8 mouse cellular contexts compared by ENCODE assay signal in genomic region chr5:140611021-140611583, GRCm38 (mm10). TPM values are rescaled to one million over a fixed set of nuclear protein-coding genes. Genes with fewer than 3 reads are reported as not detected.
DNase-seq lines count a peak whose midpoint lies in the region; ATAC-seq and TF ChIP-seq lines count a peak whose summit lies in the region.

No protein-coding gene starts in this region.

- DNase-seq in cerebellum, adult 11 months: peak; percentile 32
- DNase-seq in cerebellum, adult 11-12 months: peak; percentile 52
- DNase-seq in forebrain, postnatal 0 days: peak; percentile 73

- H3K4me1 ChIP-seq in forebrain, postnatal 0 days (ENCODE audit: insufficient read depth): peaks cover 14% of the 10 kb centered on the region
- H3K4me1 ChIP-seq in hindbrain, embryonic 12.5 days: peaks cover 69% of the 10 kb centered on the region
- H3K4me1 ChIP-seq in limb, embryonic 12.5 days (replicated peaks): peaks cover 66% of the 10 kb centered on the region
- peaks cover 78% of the 10 kb centered on the region for H3K4me1 ChIP-seq in midbrain, embryonic 12.5 days
- peaks cover 39% of the 10 kb centered on the region for H3K4me1 ChIP-seq in stomach, embryonic 14.5 days (ENCODE audit: control insufficient read depth, insufficient read depth, low read length)

- H3K36me3 ChIP-seq in forebrain, postnatal 0 days (ENCODE audit: insufficient read depth): no peaks in the 10 kb centered on the region
- peaks cover 21% of the 10 kb centered on the region for H3K36me3 ChIP-seq in hindbrain, embryonic 12.5 days
- H3K36me3 ChIP-seq in limb, embryonic 12.5 days: peaks cover 7% of the 10 kb centered on the region; the same call in 1 of the 2 replicates
- peaks cover 33% of the 10 kb centered on the region for H3K36me3 ChIP-seq in midbrain, embryonic 12.5 days
- peaks cover 23% of the 10 kb centered on the region for H3K36me3 ChIP-seq in stomach, embryonic 14.5 days (ENCODE audit: control insufficient read depth, insufficient read depth, low read length)

- no peak for TF ChIP-seq CTCF in forebrain, postnatal 0 days (IDR thresholded peaks at IDR 0.05; ENCODE audit: low read depth)

- peak overlapping the region; percentile 21 for H3K4me3 ChIP-seq in forebrain, postnatal 0 days (ENCODE audit: low read depth, low read length)
- peak overlapping the region; percentile 64 for H3K4me3 ChIP-seq in hindbrain, embryonic 12.5 days
- peak overlapping the region; percentile 53 for H3K4me3 ChIP-seq in limb, embryonic 12.5 days (replicated peaks)
- peak overlapping the region; percentile 72 for H3K4me3 ChIP-seq in midbrain, embryonic 12.5 days
- peak overlapping the region; percentile 64; the same call in 1 of the 2 replicates for H3K4me3 ChIP-seq in stomach, embryonic 14.5 days (ENCODE audit: low read depth, low read length)

- H3K4me2 ChIP-seq in forebrain, postnatal 0 days (ENCODE audit: low read depth): peak overlapping the region; percentile 97
- H3K4me2 ChIP-seq in hindbrain, embryonic 12.5 days (replicated peaks): peak overlapping the region; percentile 74
- H3K4me2 ChIP-seq in limb, embryonic 12.5 days: peak overlapping the region; percentile 84
- H3K4me2 ChIP-seq in midbrain, embryonic 12.5 days (replicated peaks): peak overlapping the region; percentile 68
- peak overlapping the region; percentile 72 for H3K4me2 ChIP-seq in stomach, embryonic 14.5 days (replicated peaks; ENCODE audit: low read depth, low read length)

- H3K27me3 ChIP-seq in forebrain, postnatal 0 days (ENCODE audit: insufficient read depth, low read length): peaks cover 20% of the 10 kb centered on the region
- H3K27me3 ChIP-seq in hindbrain, embryonic 12.5 days: peaks cover 28% of the 10 kb centered on the region
- peaks cover 71% of the 10 kb centered on the region for H3K27me3 ChIP-seq in limb, embryonic 12.5 days
- H3K27me3 ChIP-seq in midbrain, embryonic 12.5 days: peaks cover 15% of the 10 kb centered on the region
- peaks cover 3% of the 10 kb centered on the region; the same call in 1 of the 2 replicates for H3K27me3 ChIP-seq in stomach, embryonic 14.5 days (ENCODE audit: control insufficient read depth, insufficient read depth, low read length)

- H3K27ac ChIP-seq in forebrain, postnatal 0 days (ENCODE audit: low read depth, low read length): peak overlapping the region; percentile 60
- peak overlapping the region; percentile 96 for H3K27ac ChIP-seq in hindbrain, embryonic 12.5 days
- H3K27ac ChIP-seq in limb, embryonic 12.5 days: peak overlapping the region; percentile 75
- peak overlapping the region; percentile 98 for H3K27ac ChIP-seq in midbrain, embryonic 12.5 days (replicated peaks)
- peak overlapping the region; percentile 96 for H3K27ac ChIP-seq in stomach, embryonic 14.5 days (ENCODE audit: low read length)

- H3K9me3 ChIP-seq in forebrain, postnatal 0 days (ENCODE audit: low read length): no peaks in the 10 kb centered on the region
- H3K9me3 ChIP-seq in hindbrain, embryonic 12.5 days (replicated peaks): no peaks in the 10 kb centered on the region
- no peaks in the 10 kb centered on the region for H3K9me3 ChIP-seq in limb, embryonic 12.5 days
- no peaks in the 10 kb centered on the region for H3K9me3 ChIP-seq in midbrain, embryonic 12.5 days
- H3K9me3 ChIP-seq in stomach, embryonic 14.5 days (ENCODE audit: control insufficient read depth, low read depth, low read length): no peaks in the 10 kb centered on the region

- ATAC-seq in cerebellum, adult (ENCODE audit: insufficient number of reproducible peaks, low FRiP score, low TSS enrichment): no peak
- ATAC-seq in forebrain, postnatal 0 days: peak; percentile 34
- peak; percentile 59 for ATAC-seq in hindbrain, embryonic 12.5 days (ENCODE audit: low FRiP score)
- ATAC-seq in limb, embryonic 12.5 days (ENCODE audit: insufficient number of reproducible peaks, insufficient read depth, low FRiP score, low TSS enrichment, low read depth): no peak; the same call in 1 of the 2 replicates
- ATAC-seq in midbrain, embryonic 12.5 days (ENCODE audit: low FRiP score, low read depth): peak; percentile 64
- peak; percentile 75 for ATAC-seq in stomach, embryonic 14.5 days (ENCODE audit: insufficient number of reproducible peaks, insufficient read depth, low FRiP score, low read depth)

- WGBS in forebrain, postnatal 0 days: 6% methylated on average over 21 of the region's 21 CpGs
- 8% methylated on average over 21 of the region's 21 CpGs for WGBS in hindbrain, embryonic 12.5 days
- 11% methylated on average over 21 of the region's 21 CpGs for WGBS in limb, embryonic 12.5 days
- 1% methylated on average over 21 of the region's 21 CpGs for WGBS in midbrain, embryonic 12.5 days
- 14% methylated on average over 21 of the region's 21 CpGs for WGBS in stomach, embryonic 14.5 days

- H3K9ac ChIP-seq in forebrain, postnatal 0 days: peak overlapping the region; percentile 51
- peak overlapping the region; percentile 85 for H3K9ac ChIP-seq in hindbrain, embryonic 12.5 days
- peak overlapping the region; percentile 50 for H3K9ac ChIP-seq in limb, embryonic 12.5 days (replicated peaks)
- H3K9ac ChIP-seq in midbrain, embryonic 12.5 days (replicated peaks): peak overlapping the region; percentile 84
- H3K9ac ChIP-seq in stomach, embryonic 14.5 days (replicated peaks; ENCODE audit: low read depth, low read length): peak overlapping the region; percentile 40

RNA-seq across cellular contexts. Expression of gene Lfng, which starts 4.0 kb away (rescaled TPM):
- total RNA-seq in forebrain, postnatal 0 days (2014; rRNA removed): 39.4 and 53.7 TPM in 2 replicates
- polyA plus RNA-seq in forebrain, postnatal 0 days (2015; fragmentation: Nextera tagmentation; extraction: Ambion mirVana): 19.2 and 23.0 TPM in 2 replicates
- polyA plus RNA-seq in hindbrain, embryonic 12.5 days (2016; fragmentation: Nextera tagmentation; extraction: Ambion mirVana): 23.8 and 27.6 TPM in 2 replicates
- 10.3 and 10.8 TPM in 2 replicates for polyA plus RNA-seq in limb, embryonic 12.5 days (2016; fragmentation: Nextera tagmentation; extraction: Ambion mirVana)
- polyA plus RNA-seq in midbrain, embryonic 12.5 days (2016; fragmentation: Nextera tagmentation; extraction: Ambion mirVana): 28.5 and 33.9 TPM in 2 replicates
- polyA plus RNA-seq in stomach, embryonic 14.5 days (2014; fragmentation: Nextera tagmentation; extraction: Ambion mirVana): 22.4 and 25.8 TPM in 2 replicates

RNA-seq across cellular contexts. Expression of gene Ttyh3, which starts 37.7 kb away (rescaled TPM):
- 114 and 163 TPM in 2 replicates for total RNA-seq in forebrain, postnatal 0 days (2014; rRNA removed)
- 65.0 and 67.9 TPM in 2 replicates for polyA plus RNA-seq in forebrain, postnatal 0 days (2015; fragmentation: Nextera tagmentation; extraction: Ambion mirVana)
- polyA plus RNA-seq in hindbrain, embryonic 12.5 days (2016; fragmentation: Nextera tagmentation; extraction: Ambion mirVana): 83.7 and 98.3 TPM in 2 replicates
- polyA plus RNA-seq in limb, embryonic 12.5 days (2016; fragmentation: Nextera tagmentation; extraction: Ambion mirVana): 48.8 and 58.0 TPM in 2 replicates
- polyA plus RNA-seq in midbrain, embryonic 12.5 days (2016; fragmentation: Nextera tagmentation; extraction: Ambion mirVana): 68.8 and 71.0 TPM in 2 replicates
- polyA plus RNA-seq in stomach, embryonic 14.5 days (2014; fragmentation: Nextera tagmentation; extraction: Ambion mirVana): 41.9 and 43.1 TPM in 2 replicates

RNA-seq across cellular contexts. Expression of gene Grifin, which starts 46.2 kb away (rescaled TPM):
- total RNA-seq in forebrain, postnatal 0 days (2014; rRNA removed): not detected in 2 replicates
- polyA plus RNA-seq in forebrain, postnatal 0 days (2015; fragmentation: Nextera tagmentation; extraction: Ambion mirVana): 0.36 TPM in 1 of 2 replicates, not detected in the other
- not detected in 2 replicates for polyA plus RNA-seq in hindbrain, embryonic 12.5 days (2016; fragmentation: Nextera tagmentation; extraction: Ambion mirVana)
- polyA plus RNA-seq in limb, embryonic 12.5 days (2016; fragmentation: Nextera tagmentation; extraction: Ambion mirVana): 0.36 TPM in 1 of 2 replicates, not detected in the other
- not detected in 2 replicates for polyA plus RNA-seq in midbrain, embryonic 12.5 days (2016; fragmentation: Nextera tagmentation; extraction: Ambion mirVana)
- polyA plus RNA-seq in stomach, embryonic 14.5 days (2014; fragmentation: Nextera tagmentation; extraction: Ambion mirVana): 0.74 TPM in 1 of 2 replicates, not detected in the other

Comparison
In these comparisons a context has a peak if more than half of its experiments do, and no peak if none do; other contexts are left out.
1. ATAC-seq: peak in forebrain, postnatal 0 days (single experiment), hindbrain, embryonic 12.5 days (single experiment), midbrain, embryonic 12.5 days (single experiment) and stomach, embryonic 14.5 days (single experiment); none in cerebellum, adult (single experiment) and limb, embryonic 12.5 days (single experiment).
2. H3K4me3 ChIP-seq: peak in every context shown above with its lines; median percentile 72 in midbrain, embryonic 12.5 days; 64 in hindbrain, embryonic 12.5 days; 64 in stomach, embryonic 14.5 days; 53 in limb, embryonic 12.5 days; 21 in forebrain, postnatal 0 days.
3. Peak in every context shown above with its lines, with median percentiles within 50 percentile points of each other: DNase-seq, H3K27ac ChIP-seq, H3K4me2 ChIP-seq and H3K9ac ChIP-seq.